Mouse (Mus musculus) retina, embryonic 14.5 days (tissue): ENCODE data around the gene Pum1.

Experiments used
- DNase-seq: peaks from one replicate; pipeline ENCODE4 v3.0.0-alpha.2; 2015; ENCODE audit warnings: low spot score

The Pum1 gene

DNA sequence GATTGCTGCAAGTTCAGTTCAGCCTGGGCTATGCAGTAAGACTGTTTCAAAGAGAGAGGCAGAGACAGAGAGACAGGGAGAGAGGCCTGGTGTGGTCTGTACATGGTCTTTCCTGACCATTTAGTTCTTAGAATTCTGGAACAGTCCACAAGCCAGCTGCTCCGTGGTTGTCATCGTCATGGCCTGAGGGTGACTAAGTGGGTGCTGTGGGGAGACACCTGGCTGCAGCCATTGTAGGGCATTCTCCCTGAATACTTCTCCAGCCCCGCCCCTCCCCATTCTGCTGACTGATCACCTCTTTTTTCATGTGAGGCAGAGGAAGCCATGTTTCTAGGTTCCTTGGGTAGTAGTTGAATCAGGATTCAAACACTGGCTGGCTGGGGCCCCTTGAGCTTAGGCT is 156.7 kb downstream of the Pum1 start:
- no peak for DNase-seq

DNA sequence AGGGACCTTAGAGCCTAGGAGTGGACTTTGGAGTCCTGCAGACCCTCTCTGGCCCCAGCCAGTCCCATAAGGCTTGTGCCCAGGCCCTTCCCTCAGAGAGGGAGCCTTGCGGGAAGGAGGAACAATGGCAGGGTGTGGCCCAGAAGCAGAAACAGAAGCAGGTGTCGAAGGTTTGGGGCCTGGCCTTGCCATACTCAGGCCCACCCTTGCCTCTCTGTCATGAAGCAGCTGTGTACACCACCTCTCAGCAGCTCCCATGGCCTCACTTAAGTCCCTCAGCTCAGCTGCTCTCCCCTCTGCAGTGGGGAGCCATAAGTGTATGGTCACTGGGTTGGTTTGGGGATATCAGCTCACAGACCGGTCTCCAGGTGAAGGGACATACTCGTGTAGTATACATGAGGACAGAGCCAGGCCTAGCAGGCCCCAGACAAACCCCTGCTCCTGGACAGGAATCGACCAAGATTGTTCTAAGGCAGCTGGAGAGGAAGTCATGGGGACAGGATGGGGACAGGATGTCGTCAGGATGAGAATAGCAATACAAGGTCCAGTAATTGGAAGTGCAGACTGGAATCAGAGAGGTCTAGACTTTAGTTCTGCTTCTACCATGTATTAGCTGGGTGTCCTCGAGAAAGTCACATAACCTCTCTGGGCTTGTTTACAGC is 157.6 kb downstream of the Pum1 start:
- no peak for DNase-seq

DNA sequence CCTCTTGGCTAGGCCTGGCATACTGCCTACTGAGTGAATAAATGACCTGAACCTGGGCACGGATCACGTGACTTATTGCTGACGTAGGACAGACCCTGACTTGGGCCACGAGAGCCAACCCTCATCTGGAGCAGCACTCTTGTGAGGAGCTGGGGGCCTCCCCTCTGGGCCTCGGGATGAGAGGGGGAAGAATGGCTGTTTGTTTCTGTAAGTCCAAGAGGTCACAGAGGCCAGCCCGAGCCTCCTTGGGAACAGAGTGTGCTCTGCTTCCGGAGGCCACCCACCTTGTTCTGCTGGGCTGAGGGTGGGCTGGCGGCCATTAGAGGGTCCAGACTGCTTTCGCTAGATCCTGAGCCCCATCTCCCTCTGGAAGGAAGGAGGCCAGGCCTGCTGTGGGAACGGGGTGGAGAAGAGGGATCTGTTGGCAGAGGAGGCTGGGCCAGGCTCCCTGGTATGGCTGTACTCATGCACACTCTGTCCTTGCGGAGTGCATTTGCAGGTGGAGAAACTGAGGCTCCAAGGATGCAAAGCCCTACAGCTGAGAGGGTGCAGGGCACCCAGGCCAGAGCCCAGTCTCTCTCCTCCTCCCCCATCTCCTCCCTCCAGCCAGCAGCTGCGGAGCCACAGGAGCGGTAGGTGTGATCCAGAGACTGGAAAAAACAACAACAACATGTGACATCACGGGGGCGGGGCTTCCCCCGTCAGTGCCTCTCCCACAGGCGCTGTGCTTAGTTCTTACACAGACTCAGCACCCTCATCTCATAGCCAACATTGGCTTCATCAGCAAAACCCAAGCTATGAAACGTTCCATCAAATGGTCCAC is 165.9 kb downstream of the Pum1 start:
- peak; percentile 81 for DNase-seq
